Mouse (Mus musculus): ENCODE measurements at regions not wholly inside any gene's neighbourhood (a gene's known extent, or its start where the extent isn't known, plus 50 kb on each side); places are given as distances from the start of the nearest gene placed in this dataset.

GRCm38 (mm10) chr6:94340546-94340945, 56.8 kb upstream of the Magi1 start:
- no peak for ATAC-seq (ENCODE audit: low TSS enrichment)

- no peak for ATAC-seq (ENCODE audit: low TSS enrichment)
Measured at GRCm38 (mm10) chr6:94336168-94336567, 52.5 kb upstream of the Magi1 start.

All from frontal cortex, adult (tissue).